Mouse (Mus musculus) limb, embryonic 11.5 days (tissue): ENCODE measurements around the gene Clmn. TPM values are rescaled to one million over a fixed set of nuclear protein-coding genes. Genes with fewer than 3 reads are reported as not detected.

Experiments used
- ATAC-seq: fragments of 200-750 bp; cut with Nextera tagmentation; 2 replicates; pipeline ENCODE4 v1.8.0; 2017; ENCODE audit warnings: low read depth; ENCODE audit not compliant: insufficient number of reproducible peaks, low FRiP score, low TSS enrichment
- DNase-seq: peaks from one replicate; pipeline ENCODE4 v3.0.0-alpha.2; 2015; ENCODE audit warnings: low spot score
- H3K27ac ChIP-seq: fragments of 300-500 bp; sonication (generic); replicated peaks from 2 replicates; pipeline ENCODE4 v1.5.1; 2014; ENCODE audit warnings: low read depth, mild to moderate bottlenecking, low read length
- H3K27me3 ChIP-seq: fragments of 300-500 bp; sonication (generic); 2 replicates; pipeline ENCODE4 v1.6.1; 2014; ENCODE audit warnings: mild to moderate bottlenecking, low read length, mixed read lengths; ENCODE audit not compliant: control insufficient read depth, insufficient read depth
- H3K36me3 ChIP-seq: fragments of 300-500 bp; sonication (generic); 2 replicates; pipeline ENCODE4 v1.6.1; 2014; ENCODE audit warnings: mild to moderate bottlenecking, low read length, moderate library complexity, mixed read lengths; ENCODE audit not compliant: control insufficient read depth, insufficient read depth
- H3K4me1 ChIP-seq: fragments of 300-500 bp; sonication (generic); 2 replicates; pipeline ENCODE4 v1.6.1; 2014; ENCODE audit warnings: low read length, mixed read lengths; ENCODE audit not compliant: control insufficient read depth, insufficient read depth
- H3K4me2 ChIP-seq: fragments of 300-500 bp; sonication (generic); 2 replicates; pipeline ENCODE4 v1.6.1; 2014; ENCODE audit warnings: low read depth, mild to moderate bottlenecking, moderate library complexity; ENCODE audit not compliant: severe bottlenecking
- H3K4me3 ChIP-seq: fragments of 300-500 bp; sonication (generic); 2 replicates; pipeline ENCODE4 v1.5.1; 2014; ENCODE audit warnings: low read depth, low read length
- H3K9ac ChIP-seq: fragments of 300-500 bp; sonication (generic); 2 replicates; pipeline ENCODE4 v1.6.1; 2014; ENCODE audit warnings: mild to moderate bottlenecking, low read length
- H3K9me3 ChIP-seq: fragments of 300-500 bp; sonication (generic); 2 replicates; pipeline ENCODE4 v1.6.1; 2016; ENCODE audit warnings: low read length; ENCODE audit not compliant: control insufficient read depth
- WGBS: fragments of 180-500 bp; shearing (Covaris S2); extraction: QIAGEN DNeasy Blood & Tissue Kit; methylation state at CpG from one replicate; pipeline ENCODE4 v1.1.7; 2014; 5-methylcytosine and 5-hydroxymethylcytosine counted together
- polyA plus RNA-seq: library from polyadenylated mRNA; unstranded; fragments of >200 nt; fragmentation: Nextera tagmentation; extraction: Ambion mirVana; gene quantifications from 2 replicates; pipeline ENCODE4 v1.2.1, GENCODE M21; 2014

Gene Clmn
- polyA plus RNA-seq, 1 experiment from 2014 or later = 5.9 TPM

DNA sequence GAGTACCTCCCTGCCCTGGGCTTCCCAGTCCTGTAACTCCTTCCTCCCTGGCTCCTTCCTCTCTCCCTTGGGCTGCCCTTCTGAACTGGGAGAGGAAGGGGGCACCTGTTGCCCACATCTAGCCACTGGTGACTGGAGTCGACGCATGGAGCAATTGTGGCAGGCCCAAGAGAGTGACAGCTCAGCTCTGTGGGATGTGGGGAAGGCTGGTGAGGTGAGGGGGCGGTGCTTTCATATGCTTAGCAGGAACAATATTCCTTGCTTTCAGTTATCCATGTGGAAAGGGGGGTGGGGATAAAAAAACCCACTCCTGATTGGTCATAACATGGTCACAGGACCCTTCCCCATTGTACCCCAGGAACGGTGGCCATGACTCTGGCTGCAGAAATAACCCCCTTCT, 19.9 kb downstream of the Clmn start:
- no peaks in the 10 kb centered on the region for H3K36me3 ChIP-seq
- peaks cover 14% of the 10 kb centered on the region; the same call in 1 of the 2 replicates for H3K4me1 ChIP-seq
- DNase-seq (no peak), ATAC-seq (no peak)
- no peaks in the 10 kb centered on the region for H3K9me3 ChIP-seq
- H3K4me3 ChIP-seq = no peak overlapping the region
- no peak overlapping the region for H3K27ac ChIP-seq
- no peak overlapping the region for H3K9ac ChIP-seq
- 73% methylated on average over 4 of the region's 4 CpGs for WGBS
- H3K4me2 ChIP-seq = no peak overlapping the region
- H3K27me3 ChIP-seq = no peaks in the 10 kb centered on the region

GRCm38 (mm10) chr12:104844279-104844678, 20.6 kb downstream of the Clmn start:
- no peak for ATAC-seq
- no peak for DNase-seq
- H3K4me2 ChIP-seq = no peak overlapping the region
- 85% methylated on average over 4 of the region's 4 CpGs for WGBS
- H3K9ac ChIP-seq = no peak overlapping the region
- no peak overlapping the region for H3K4me3 ChIP-seq
- peaks cover 14% of the 10 kb centered on the region; the same call in 1 of the 2 replicates for H3K4me1 ChIP-seq
- no peaks in the 10 kb centered on the region for H3K9me3 ChIP-seq
- no peaks in the 10 kb centered on the region for H3K27me3 ChIP-seq
- H3K27ac ChIP-seq = no peak overlapping the region
- no peaks in the 10 kb centered on the region for H3K36me3 ChIP-seq

DNA sequence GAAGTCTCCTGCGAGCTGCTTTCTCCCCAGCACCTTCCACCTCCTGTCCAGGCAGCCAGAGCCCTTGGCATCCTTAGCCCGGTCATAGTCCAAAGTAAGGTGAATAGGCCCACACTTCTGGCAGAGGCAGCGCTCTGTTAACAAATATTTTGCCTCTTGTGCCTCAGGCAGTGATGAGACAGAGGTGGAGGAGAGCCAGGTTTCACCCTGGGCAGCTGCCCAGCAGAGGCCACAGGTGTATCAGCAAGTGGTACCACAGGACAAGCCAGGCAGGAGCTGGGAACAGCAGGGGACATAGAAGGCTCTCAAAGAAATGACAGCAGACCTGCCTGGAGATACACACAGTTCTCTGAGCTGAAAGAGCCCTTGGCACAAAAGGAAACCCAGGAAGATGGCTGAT, 23.6 kb downstream of the Clmn start:
- WGBS = 82% methylated on average over 3 of the region's 3 CpGs
- H3K4me1 ChIP-seq = peaks cover 22% of the 10 kb centered on the region; the same call in 1 of the 2 replicates

DNA sequence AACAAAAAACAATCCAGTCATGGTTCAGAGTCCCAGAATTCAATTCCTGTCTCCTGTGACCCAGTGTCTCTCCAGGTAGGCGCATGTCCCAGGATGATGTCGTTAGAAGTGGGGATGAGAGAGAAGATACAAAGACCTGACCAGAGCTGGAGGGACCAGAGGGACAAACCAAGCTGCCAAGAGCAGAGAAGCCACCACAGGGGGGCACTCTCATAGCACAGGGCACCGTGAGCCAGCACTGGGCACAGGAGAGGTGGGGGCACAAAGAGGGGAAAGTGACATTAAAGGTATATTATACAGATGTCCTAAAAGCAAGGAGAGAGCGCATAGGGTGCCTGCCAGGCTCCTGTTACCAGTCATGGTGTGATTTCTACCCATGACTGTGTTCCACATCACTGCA, 25.9 kb downstream of the Clmn start:
- Histone ChIP-seq H3K9ac (no peak overlapping the region), H3K36me3 (no peaks in the 10 kb centered on the region), H3K9me3 (no peaks in the 10 kb centered on the region), H3K4me2 (no peak overlapping the region), H3K27ac (no peak overlapping the region), H3K4me1 (peaks cover 13% of the 10 kb centered on the region; the same call in 1 of the 2 replicates), H3K4me3 (no peak overlapping the region), H3K27me3 (no peaks in the 10 kb centered on the region)
- WGBS = 63% methylated on average over 4 of the region's 4 CpGs
- no peak for ATAC-seq
- no peak for DNase-seq

More for the DNA sequence above, 23.6 kb downstream of the Clmn start:
- no peak overlapping the region for H3K4me2 ChIP-seq
- no peak overlapping the region for H3K9ac ChIP-seq
- H3K4me3 ChIP-seq = no peak overlapping the region
- no peaks in the 10 kb centered on the region for H3K9me3 ChIP-seq
- H3K27me3 ChIP-seq = no peaks in the 10 kb centered on the region
- H3K27ac ChIP-seq = no peak overlapping the region
- no peak for ATAC-seq
- H3K36me3 ChIP-seq = no peaks in the 10 kb centered on the region
- no peak for DNase-seq

DNA sequence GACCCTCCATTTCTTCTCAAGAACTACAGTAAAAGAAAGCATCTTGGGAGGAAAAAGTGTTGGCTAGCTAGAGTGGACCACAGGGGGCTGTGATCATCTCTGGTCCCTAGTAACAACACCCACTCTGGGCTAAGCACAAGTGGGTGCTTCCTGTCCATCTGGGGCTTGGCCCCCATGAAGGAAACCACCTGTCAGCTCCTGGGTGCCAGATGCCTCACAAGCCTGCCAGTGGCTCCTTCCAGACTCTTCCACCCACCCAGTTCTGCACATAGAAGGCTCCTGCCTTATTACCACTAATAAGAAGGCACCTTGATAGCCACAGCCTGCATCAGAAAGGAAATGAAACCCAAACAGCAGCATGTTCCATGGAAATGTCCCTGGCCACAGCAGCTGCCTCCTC, 26.4 kb downstream of the Clmn start:
- no peak overlapping the region for H3K27ac ChIP-seq
- no peak overlapping the region for H3K9ac ChIP-seq
- H3K9me3 ChIP-seq = no peaks in the 10 kb centered on the region
- peaks cover 13% of the 10 kb centered on the region; the same call in 1 of the 2 replicates for H3K4me1 ChIP-seq
- DNase-seq (no peak), ATAC-seq (no peak)
- no peaks in the 10 kb centered on the region for H3K27me3 ChIP-seq
- no peak overlapping the region for H3K4me2 ChIP-seq
- H3K4me3 ChIP-seq = no peak overlapping the region
- no peaks in the 10 kb centered on the region for H3K36me3 ChIP-seq

DNA sequence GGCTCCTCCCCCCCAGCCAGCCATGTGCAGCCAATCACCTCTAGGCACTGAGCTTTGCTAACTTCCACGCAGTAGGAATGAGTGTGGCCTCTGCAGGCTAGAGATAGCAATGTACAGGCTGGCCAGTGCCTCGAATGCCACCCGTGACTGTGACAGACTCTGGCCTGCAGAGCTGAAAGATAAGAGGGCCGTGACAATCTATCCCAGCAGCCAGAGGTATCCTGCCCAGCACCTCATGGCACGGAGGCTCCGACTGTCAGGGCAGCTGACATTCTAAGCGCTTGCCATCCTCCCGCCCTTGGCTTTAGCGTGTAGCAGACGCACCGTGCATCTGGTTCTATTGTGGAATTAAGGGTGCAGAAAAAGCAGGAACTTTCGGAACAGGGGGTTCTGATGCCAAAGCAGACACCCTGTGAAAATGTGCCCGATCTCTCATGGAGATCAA, 26.9 kb downstream of the Clmn start:
- Histone ChIP-seq H3K4me1 (peaks cover 13% of the 10 kb centered on the region; the same call in 1 of the 2 replicates), H3K4me2 (no peak overlapping the region), H3K27ac (no peak overlapping the region), H3K9ac (no peak overlapping the region), H3K36me3 (no peaks in the 10 kb centered on the region), H3K27me3 (no peaks in the 10 kb centered on the region), H3K9me3 (no peaks in the 10 kb centered on the region), H3K4me3 (no peak overlapping the region)
- DNase-seq = no peak
- ATAC-seq = no peak
- 69% methylated on average over 13 of the region's 13 CpGs for WGBS

GRCm38 (mm10) chr12:104837111-104837837, 27.6 kb downstream of the Clmn start:
- Histone ChIP-seq H3K27me3 (no peaks in the 10 kb centered on the region), H3K4me2 (no peak overlapping the region), H3K27ac (no peak overlapping the region), H3K36me3 (no peaks in the 10 kb centered on the region), H3K9me3 (no peaks in the 10 kb centered on the region), H3K9ac (no peak overlapping the region), H3K4me3 (no peak overlapping the region), H3K4me1 (peaks cover 13% of the 10 kb centered on the region; the same call in 1 of the 2 replicates)
- ATAC-seq (no peak), DNase-seq (no peak)
- 69% methylated on average over 2 of the region's 2 CpGs for WGBS

- Histone ChIP-seq H3K27ac (no peak overlapping the region), H3K9me3 (no peaks in the 10 kb centered on the region), H3K9ac (no peak overlapping the region), H3K4me1 (peaks cover 10% of the 10 kb centered on the region; the same call in 1 of the 2 replicates), H3K36me3 (no peaks in the 10 kb centered on the region), H3K27me3 (no peaks in the 10 kb centered on the region), H3K4me3 (no peak overlapping the region), H3K4me2 (no peak overlapping the region)
- WGBS = 97% methylated on average over 6 of the region's 6 CpGs
- no peak for ATAC-seq
- no peak for DNase-seq
Measured at GRCm38 (mm10) chr12:104836230-104836629, 28.6 kb downstream of the Clmn start.
